Mouse (Mus musculus): ENCODE results near the gene Tpm4. TPM values are rescaled to one million over a fixed set of nuclear protein-coding genes. Genes with fewer than 3 reads are reported as not detected.

Gene Tpm4
- total RNA-seq, 1 experiment from 2014 or later: 51.1 TPM

DNA sequence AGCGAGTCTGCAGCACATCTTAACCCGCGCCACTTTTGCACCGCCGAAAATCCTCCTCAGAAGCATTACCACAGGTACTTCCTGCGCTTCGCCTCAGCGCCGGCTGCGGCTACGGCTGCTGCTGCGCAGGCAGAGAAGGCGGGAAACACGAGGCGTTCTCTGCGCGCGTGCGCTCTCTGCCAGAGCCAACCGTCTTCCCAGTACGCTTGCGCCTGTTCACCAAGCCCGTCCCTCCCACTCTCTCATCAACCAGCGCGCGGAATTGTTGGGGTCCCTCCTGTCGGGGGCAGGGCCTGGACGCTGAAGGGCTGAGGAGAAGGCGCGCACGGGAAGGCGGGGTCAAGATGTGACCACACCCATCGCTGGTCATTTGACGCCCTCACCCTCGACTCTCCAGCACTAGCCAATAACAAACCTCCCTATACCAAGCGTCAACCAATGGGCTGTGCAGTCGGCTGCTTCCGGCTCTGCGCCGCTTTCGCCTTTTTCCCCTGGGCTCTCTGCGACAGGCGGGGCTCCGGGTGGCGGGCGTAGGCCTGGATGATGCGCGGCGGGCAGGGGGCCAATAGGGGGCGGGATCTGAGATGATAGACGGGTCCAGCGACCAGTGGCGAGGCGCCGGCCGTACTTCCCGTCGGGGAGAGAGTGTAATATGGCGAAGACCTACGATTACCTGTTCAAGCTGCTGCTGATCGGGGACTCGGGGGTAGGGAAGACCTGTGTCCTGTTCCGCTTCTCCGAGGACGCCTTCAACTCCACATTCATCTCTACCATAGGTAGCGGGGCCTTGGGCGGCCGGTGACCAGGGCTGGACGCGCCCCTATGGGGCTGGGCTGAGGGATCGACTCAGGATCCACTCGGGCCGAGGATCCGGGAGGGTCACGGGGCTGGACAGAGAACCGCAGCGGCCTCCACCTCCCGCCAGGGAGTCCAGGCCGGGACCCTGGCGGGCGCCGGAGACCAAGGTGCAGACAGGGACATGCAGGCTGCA, 26.2 kb downstream of the Tpm4 start, which contains the start of gene Rab8a:
Gene Rab8a (plus strand): TSS at position 494 of the 991 bp plus-strand sequence.
- peak; percentile 94 to 96 for ATAC-seq (replicated peaks in 1 of 2; ENCODE audit: insufficient read depth in 1 of 2, low FRiP score in 2 of 2, low TSS enrichment in 1 of 2, low read depth in 1 of 2, poor library complexity in 2 of 2, severe bottlenecking in 2 of 2)

DNA sequence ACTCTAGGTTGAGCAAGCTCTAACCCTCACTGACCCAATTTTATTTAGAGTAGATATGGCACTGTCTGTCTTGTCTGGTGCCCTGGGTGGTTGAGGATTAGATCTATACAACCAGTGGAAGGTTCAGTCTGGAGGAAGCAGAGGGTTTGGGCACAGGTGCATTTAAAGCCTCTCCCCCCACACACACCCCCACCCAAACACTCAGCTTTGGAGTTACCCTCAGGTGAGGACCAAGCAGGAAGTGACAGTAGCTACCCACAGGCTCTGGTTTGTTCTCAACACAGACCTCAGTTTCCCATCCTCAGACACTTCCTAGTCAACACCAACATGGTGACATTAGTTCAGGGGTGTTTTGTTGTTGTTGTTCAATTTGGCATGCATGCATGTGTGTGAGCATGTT, 28.0 kb downstream of the Tpm4 start:
- ATAC-seq (replicated peaks in 1 of 2; ENCODE audit: insufficient read depth in 1 of 2, low FRiP score in 2 of 2, low TSS enrichment in 1 of 2, low read depth in 1 of 2, poor library complexity in 2 of 2, severe bottlenecking in 2 of 2): no peak

DNA sequence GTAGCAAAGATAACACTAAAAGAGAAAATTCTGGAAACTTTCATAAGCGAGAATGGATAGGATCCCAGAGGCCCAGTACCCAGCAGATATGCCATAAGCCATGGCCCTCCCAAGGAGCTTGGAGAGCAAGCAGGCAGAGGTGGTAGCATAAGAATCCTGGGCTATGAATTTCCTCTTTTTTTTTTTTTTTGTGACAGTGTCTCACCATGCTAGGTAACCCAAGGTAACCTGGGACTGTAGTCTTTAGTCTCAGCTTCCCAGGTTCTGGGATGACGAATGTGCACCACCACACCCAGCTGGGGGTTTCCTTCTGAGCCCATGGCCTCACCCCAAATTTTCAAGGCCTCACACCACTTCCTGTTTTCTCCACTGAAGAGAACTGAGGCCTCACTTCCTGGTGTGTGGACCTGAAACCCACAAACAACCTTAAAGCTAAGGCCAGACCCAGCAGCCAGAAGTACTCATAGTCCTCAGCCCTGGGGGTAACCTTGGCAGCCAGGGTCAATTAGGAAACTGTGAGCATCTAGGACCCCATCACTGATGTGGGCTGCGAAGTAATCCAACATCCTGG, 34.4 kb downstream of the Tpm4 start:
- peak; percentile 93 to 96 for ATAC-seq (replicated peaks in 1 of 2; ENCODE audit: insufficient read depth in 1 of 2, low FRiP score in 2 of 2, low TSS enrichment in 1 of 2, low read depth in 1 of 2, poor library complexity in 2 of 2, severe bottlenecking in 2 of 2)

DNA sequence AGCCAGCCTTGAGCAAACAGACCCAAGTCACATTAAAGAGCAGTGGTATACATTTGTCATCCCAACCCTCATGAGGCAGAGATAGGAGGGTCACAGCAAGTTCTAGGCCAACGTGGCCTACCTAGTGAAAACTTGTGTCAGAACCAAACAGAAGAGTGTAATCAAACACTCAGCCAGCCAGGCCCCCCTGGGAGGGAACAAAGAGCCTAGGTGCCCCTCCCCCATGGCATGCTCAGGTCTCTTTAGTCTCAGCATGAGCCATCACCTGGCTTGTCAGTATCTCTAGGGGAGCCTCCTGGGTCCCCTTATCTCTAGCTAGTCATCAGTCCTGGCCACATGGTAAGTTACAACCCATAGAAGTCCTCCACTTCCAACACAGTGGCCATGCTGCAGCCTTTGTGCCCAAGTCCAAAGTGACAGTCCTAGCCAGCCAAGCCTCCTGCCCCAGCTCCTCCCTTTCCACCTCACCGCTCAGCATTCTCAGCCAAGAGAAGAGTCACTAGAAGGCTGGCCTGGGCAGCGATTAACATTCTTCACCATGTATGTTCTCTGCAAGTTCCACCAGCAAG, 35.0 kb downstream of the Tpm4 start:
- no peak for ATAC-seq (replicated peaks in 1 of 2; ENCODE audit: insufficient read depth in 1 of 2, low FRiP score in 2 of 2, low TSS enrichment in 1 of 2, low read depth in 1 of 2, poor library complexity in 2 of 2, severe bottlenecking in 2 of 2)

DNA sequence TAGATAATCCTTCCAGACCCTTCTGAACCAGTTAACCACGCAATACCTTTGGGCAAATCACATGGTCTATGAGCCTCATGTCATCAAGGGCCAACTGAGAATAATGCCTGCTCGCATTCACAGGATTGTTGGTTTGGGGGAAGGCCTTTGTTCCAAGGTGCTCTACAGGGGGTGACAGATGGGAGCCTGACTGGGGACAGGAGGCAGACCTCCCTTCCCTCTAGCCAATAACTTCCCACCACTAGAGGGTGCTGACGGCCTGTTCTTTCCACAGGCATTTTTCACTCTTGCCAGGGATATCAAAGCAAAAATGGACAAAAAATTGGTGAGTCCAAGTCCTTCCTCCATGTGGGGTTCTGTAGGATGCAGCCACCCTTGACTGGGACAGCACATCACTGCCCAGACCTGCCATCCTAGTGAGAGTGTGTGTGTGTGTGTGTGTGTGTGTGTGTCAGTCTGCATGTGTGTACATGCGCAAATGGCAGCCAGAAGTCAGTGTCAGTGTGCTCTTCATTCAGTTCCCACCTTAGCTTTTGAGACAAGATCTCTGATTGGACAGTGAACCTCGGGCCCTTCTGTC, 42.7 kb downstream of the Tpm4 start:
- peak; percentile 61 to 77 for ATAC-seq (replicated peaks in 1 of 2; ENCODE audit: insufficient read depth in 1 of 2, low FRiP score in 2 of 2, low TSS enrichment in 1 of 2, low read depth in 1 of 2, poor library complexity in 2 of 2, severe bottlenecking in 2 of 2)

DNA sequence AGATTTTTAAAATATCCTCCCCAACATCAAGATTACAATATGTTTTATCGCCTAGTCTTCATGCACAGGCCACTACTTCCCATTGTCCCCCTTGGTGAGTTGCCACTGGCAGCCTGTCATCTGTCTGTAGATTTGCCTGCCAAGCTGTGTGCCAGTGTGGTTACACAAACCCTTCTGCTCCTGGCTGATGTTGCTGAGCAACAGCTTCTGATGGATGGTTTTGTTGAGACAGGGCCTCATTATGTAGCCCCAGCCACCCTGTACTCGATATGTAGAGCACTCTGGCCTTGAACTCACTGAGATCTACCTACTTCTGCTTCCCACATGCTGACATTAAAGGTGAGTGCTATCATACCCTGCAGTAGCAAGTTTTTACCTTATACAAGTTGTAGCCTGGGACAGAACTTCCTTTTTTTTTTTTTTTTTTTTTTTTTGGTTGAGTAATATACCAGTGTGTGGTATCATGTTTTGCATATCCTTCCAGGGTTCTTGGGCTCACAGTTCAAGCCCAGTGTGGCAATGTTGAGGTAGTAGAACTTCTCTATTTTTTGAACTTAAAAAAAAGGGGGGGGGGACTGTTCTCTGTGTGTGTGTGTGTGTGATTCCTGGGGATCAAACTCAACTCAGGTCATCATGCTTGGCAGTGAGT, 48.9 kb downstream of the Tpm4 start:
- peak; percentile 87 to 89 for ATAC-seq (replicated peaks in 1 of 2; ENCODE audit: insufficient read depth in 1 of 2, low FRiP score in 2 of 2, low TSS enrichment in 1 of 2, low read depth in 1 of 2, poor library complexity in 2 of 2, severe bottlenecking in 2 of 2)

DNA sequence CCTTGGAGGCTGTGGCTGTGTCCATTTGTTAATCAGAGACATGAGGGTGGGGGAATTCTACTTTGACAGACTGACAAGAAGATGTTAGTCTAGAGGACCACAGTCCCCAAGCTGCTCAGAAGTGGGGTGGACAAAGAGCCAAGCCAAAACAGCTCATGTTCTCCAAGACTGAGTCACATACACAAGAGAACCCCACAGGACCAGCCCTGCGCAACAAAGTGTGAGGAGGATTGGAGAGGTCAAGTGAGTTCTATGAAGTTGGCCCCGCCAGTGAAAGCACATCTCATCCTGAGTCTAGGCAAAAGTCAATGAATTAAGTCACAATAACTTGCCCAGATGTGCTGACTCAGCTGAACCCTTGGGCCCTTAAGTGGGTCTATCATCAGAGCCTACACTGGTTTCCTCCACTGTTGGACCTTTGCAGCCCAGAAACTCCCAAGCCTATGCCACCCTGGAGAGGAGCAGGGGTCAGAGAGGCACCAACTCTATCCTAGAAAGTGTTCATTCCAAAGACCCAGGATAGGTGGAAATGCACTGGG, 53.1 kb downstream of the Tpm4 start:
- ATAC-seq (replicated peaks in 1 of 2; ENCODE audit: insufficient read depth in 1 of 2, low FRiP score in 2 of 2, low TSS enrichment in 1 of 2, low read depth in 1 of 2, poor library complexity in 2 of 2, severe bottlenecking in 2 of 2): no peak

DNA sequence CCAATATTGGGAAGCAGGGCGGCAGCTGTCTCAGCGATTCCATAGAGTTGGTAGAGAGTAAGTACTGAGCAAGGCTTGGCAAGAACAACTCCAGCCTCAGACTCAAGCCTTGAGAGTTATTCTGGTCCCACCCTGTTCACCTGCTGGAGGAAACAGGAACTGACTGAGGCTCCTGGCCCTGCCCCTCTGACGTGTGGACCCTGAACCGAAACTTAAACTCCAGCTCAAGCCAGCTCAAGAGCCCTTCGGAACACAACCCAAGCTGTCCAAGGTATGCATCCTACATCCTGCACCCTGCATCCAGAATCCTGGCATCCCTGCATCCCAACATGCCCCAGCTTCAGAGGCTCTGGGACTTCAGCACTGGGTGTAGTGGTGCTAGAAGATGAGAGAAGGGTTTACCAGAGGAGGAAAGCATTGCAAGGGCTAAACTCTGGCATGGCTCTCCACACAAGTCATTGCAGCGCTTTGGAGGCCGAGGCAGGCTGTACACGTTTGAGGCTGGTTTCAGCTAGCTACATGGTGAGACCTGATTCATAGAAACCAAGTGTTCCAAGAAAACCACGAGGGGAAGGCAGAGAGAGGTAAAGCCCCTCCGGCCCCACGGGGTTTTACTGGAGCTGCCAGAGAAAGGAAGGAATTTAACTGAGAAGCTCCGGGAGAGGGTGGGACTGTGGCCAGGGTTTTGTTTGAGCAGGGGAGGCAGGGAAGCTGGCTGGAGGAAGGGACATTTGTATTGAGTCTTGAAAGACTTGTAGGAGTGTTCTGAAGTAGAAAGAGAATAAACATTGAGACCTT, 54.8 kb downstream of the Tpm4 start, which contains the start of gene Hsh2d:
Gene Hsh2d (plus strand): TSS at position 222 of the 798 bp plus-strand sequence.
- peak; percentile 97 to 99 for ATAC-seq (replicated peaks in 1 of 2; ENCODE audit: insufficient read depth in 1 of 2, low FRiP score in 2 of 2, low TSS enrichment in 1 of 2, low read depth in 1 of 2, poor library complexity in 2 of 2, severe bottlenecking in 2 of 2)

DNA sequence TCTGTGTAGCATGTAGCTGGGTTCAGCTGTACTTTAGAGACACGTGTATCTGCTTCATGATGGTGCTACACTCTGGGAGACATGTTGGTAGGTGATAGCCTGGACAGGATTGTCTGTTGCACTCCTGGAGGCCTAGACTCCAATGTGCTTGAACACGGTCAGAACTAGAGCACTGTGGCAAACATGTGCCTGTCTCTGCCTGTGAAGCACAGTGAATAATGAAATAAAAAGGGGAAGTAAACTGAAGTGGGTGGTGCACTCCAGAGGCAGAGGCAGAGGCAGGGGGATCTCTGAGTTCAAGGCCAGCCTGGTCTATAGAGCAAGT, 55.4 kb downstream of the Tpm4 start:
- peak; percentile 41 to 63 for ATAC-seq (replicated peaks in 1 of 2; ENCODE audit: insufficient read depth in 1 of 2, low FRiP score in 2 of 2, low TSS enrichment in 1 of 2, low read depth in 1 of 2, poor library complexity in 2 of 2, severe bottlenecking in 2 of 2)

DNA sequence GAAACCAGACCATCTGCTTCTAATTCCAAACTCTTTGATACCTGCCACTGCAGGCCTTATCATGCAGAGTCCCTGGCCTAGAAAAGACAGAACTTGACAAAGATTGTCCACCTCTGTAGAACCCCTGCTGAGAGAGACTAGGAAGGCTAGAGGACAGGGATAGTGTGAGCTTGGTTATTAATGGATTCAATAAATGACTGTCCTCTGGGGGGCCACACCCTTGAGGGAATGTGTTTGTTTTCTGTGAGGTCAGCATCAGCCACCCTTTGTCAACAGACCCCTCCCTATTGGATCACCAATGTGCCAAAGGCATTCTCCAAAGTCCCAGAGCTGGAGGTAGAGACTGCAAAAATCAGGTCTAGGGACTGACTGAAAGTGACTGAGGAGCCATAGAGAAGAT, 57.3 kb downstream of the Tpm4 start:
- ATAC-seq (replicated peaks in 1 of 2; ENCODE audit: insufficient read depth in 1 of 2, low FRiP score in 2 of 2, low TSS enrichment in 1 of 2, low read depth in 1 of 2, poor library complexity in 2 of 2, severe bottlenecking in 2 of 2): no peak

DNA sequence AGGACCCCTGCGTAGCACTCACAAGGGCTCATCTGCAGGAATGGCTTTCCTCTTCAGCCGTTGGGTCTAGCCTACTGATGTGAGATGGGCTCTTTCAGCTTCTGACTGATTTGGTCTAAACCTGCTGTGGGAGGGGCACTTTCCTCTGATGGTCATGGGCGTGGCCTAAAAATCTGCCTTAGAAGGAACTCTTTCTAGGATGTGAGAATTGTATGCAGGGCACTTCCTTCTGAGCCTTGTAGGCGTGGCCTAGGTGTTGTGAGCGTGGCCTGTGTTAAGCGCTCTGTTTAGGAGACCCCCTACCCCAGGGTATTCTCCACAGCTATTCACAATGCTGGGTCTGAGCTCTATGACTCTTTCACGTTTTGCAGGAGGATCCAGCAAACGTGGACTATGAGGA, 63.2 kb downstream of the Tpm4 start:
- ATAC-seq (replicated peaks in 1 of 2; ENCODE audit: insufficient read depth in 1 of 2, low FRiP score in 2 of 2, low TSS enrichment in 1 of 2, low read depth in 1 of 2, poor library complexity in 2 of 2, severe bottlenecking in 2 of 2): no peak

Other genes starting within 250 kb of the Tpm4 start
- 10.8 and 14.6 TPM in 2 replicates for gene Zfp882, start 226.4 kb upstream of the Tpm4 start, total RNA-seq (2017)
- gene Zfp617, start 226.3 kb upstream of the Tpm4 start, total RNA-seq (2017): 12.6 and 20.3 TPM in 2 replicates
- gene Zfp961, start 183.9 kb upstream of the Tpm4 start, total RNA-seq (2017): 21.1 and 40.6 TPM in 2 replicates
- gene Cyp4f18, start 125.3 kb upstream of the Tpm4 start, total RNA-seq (2017): 1.3 and 3.4 TPM in 2 replicates
- gene Olfr372, start 93.8 kb upstream of the Tpm4 start, total RNA-seq (2017): not detected in 2 replicates
- not detected in 2 replicates for gene Olfr373, start 51.8 kb upstream of the Tpm4 start, total RNA-seq (2017)
- not detected in 2 replicates for gene Olfr374, start 27.9 kb upstream of the Tpm4 start, total RNA-seq (2017)
- 317 and 486 TPM in 2 replicates for gene Rab8a, start 26.2 kb downstream of the Tpm4 start, total RNA-seq (2017)
- 10.1 and 14.3 TPM in 2 replicates for gene Hsh2d, start 54.7 kb downstream of the Tpm4 start, total RNA-seq (2017)
- gene Cib3, start 77.9 kb downstream of the Tpm4 start, total RNA-seq (2017): not detected in 2 replicates
- not detected in 2 replicates for gene Gm11034, start 78.7 kb downstream of the Tpm4 start, total RNA-seq (2017)
- 67.6 and 81.8 TPM in 2 replicates for gene Fam32a, start 84.8 kb downstream of the Tpm4 start, total RNA-seq (2017)
- gene Ap1m1, start 105.0 kb downstream of the Tpm4 start, total RNA-seq (2017): 70.2 and 79.2 TPM in 2 replicates
- 35.8 and 41.2 TPM in 2 replicates for gene Gm10282, start 170.3 kb downstream of the Tpm4 start, total RNA-seq (2017)
- 9.4 and 17.1 TPM in 2 replicates for gene Klf2, start 184.1 kb downstream of the Tpm4 start, total RNA-seq (2017)